Comparison of ENCODE assay signal across 8 mouse cellular contexts in the genomic region with DNA sequence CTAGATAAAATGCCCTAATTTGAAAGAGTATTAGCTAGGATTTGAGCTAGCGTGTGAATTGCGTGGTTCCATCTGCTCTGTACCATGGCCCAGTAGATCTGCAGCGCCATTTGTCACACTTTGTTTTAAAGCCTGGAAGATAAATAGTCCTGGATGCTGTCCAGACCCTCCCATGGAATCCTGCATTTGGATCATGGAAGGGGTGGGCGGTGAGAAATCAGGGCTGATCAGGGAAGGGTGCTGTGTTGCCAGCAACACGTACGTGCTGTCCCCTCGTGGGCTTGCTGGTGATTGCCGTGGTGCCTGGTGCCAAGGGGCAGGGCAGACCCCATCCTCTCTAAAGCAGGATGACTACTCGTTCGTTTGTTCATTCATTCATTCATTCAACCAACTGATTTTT. TPM values are rescaled to one million over a fixed set of nuclear protein-coding genes. Genes with fewer than 3 reads are reported as not detected.
A peak's percentile ranks its signal among the peaks of the same experiment; 100 is the strongest.
DNase-seq lines count a peak whose midpoint lies in the region; ATAC-seq lines count a peak whose summit lies in the region.

No protein-coding gene starts in this region.

- no peaks in the 10 kb centered on the region for H3K27me3 ChIP-seq in midbrain, embryonic 14.5 days (ENCODE audit: control insufficient read depth, insufficient read depth, low read length)
- H3K27me3 ChIP-seq in midbrain, embryonic 11.5 days (ENCODE audit: control insufficient read depth, insufficient read depth, low read length), result no peaks in the 10 kb centered on the region

- 81% methylated on average over 10 of the region's 10 CpGs for WGBS in midbrain, embryonic 14.5 days
- 87% methylated on average over 10 of the region's 10 CpGs for WGBS in midbrain, embryonic 11.5 days

- no peak overlapping the region for H3K27ac ChIP-seq in midbrain, embryonic 14.5 days (replicated peaks; ENCODE audit: low read depth, low read length)
- H3K27ac ChIP-seq in midbrain, embryonic 11.5 days (ENCODE audit: low read depth, low read length), result no peak overlapping the region

- ATAC-seq in midbrain, embryonic 14.5 days (ENCODE audit: low FRiP score, low TSS enrichment), result no peak; the same call in 1 of the 2 replicates
- no peak for ATAC-seq in midbrain, embryonic 11.5 days (ENCODE audit: low FRiP score)
- no peak for ATAC-seq in megakaryocyte progenitor cell, adult 5-6 weeks (replicated peaks; ENCODE audit: poor library complexity)

- H3K9ac ChIP-seq in midbrain, embryonic 14.5 days (replicated peaks; ENCODE audit: low read length), result no peak overlapping the region
- H3K9ac ChIP-seq in midbrain, embryonic 11.5 days (ENCODE audit: low read length), result no peak overlapping the region

- DNase-seq in midbrain, embryonic 14.5 days, result peak; percentile 61
- DNase-seq in midbrain, embryonic 11.5 days (ENCODE audit: low spot score, missing footprints), result no peak
- peak; percentile 50 to 64 for DNase-seq in frontal cortex, postnatal 14 days (ENCODE audit: low spot score in 2 of 2)
- peak; percentile 84 to 86 for DNase-seq in layer of hippocampus, adult 8-10 months (ENCODE audit: low spot score in 2 of 2)
- DNase-seq in lung, postnatal 14 days, result peak; percentile 61
- no peak for DNase-seq in adrenal gland, postnatal 10 days
- no peak for DNase-seq in adipocyte (ENCODE audit: low spot score)

- H3K9me3 ChIP-seq in midbrain, embryonic 14.5 days (ENCODE audit: control insufficient read depth, low read length), result no peaks in the 10 kb centered on the region
- H3K9me3 ChIP-seq in midbrain, embryonic 11.5 days (ENCODE audit: control insufficient read depth, low read length), result no peaks in the 10 kb centered on the region

- H3K36me3 ChIP-seq in midbrain, embryonic 14.5 days (ENCODE audit: control insufficient read depth, insufficient read depth, low read length), result no peaks in the 10 kb centered on the region
- no peaks in the 10 kb centered on the region for H3K36me3 ChIP-seq in midbrain, embryonic 11.5 days (ENCODE audit: control insufficient read depth, insufficient read depth, low read length)

- no peak overlapping the region for H3K4me2 ChIP-seq in midbrain, embryonic 14.5 days (ENCODE audit: low read length)
- H3K4me2 ChIP-seq in midbrain, embryonic 11.5 days, result no peak overlapping the region

- H3K4me3 ChIP-seq in midbrain, embryonic 14.5 days (replicated peaks; ENCODE audit: low read depth, low read length), result no peak overlapping the region
- H3K4me3 ChIP-seq in midbrain, embryonic 11.5 days (ENCODE audit: low read depth, low read length), result no peak overlapping the region

- H3K4me1 ChIP-seq in midbrain, embryonic 14.5 days (ENCODE audit: control insufficient read depth, insufficient read depth, low read length), result peaks cover 22% of the 10 kb centered on the region
- H3K4me1 ChIP-seq in midbrain, embryonic 11.5 days (ENCODE audit: control insufficient read depth, insufficient read depth, low read length), result peaks cover 14% of the 10 kb centered on the region

RNA-seq across cellular contexts. Expression of gene Igsf3, which starts 28.6 kb away (rescaled TPM):
- 62.0 and 77.8 TPM in 2 replicates for polyA plus RNA-seq in midbrain, embryonic 14.5 days (2014; fragmentation: Nextera tagmentation; extraction: Ambion mirVana)
- polyA plus RNA-seq in midbrain, embryonic 11.5 days (2014; fragmentation: Nextera tagmentation; extraction: Ambion mirVana), result 19.8 and 20.8 TPM in 2 replicates
- total RNA-seq in layer of hippocampus, adult 8-10 months (2022), result 10 to 100 TPM; 16.4 to 17.7 (median 16.9) TPM
- 10 to 100 TPM in 1 of 2 experiments, 1 to 10 TPM in 1; 8.1 to 10.1 TPM for total RNA-seq in adrenal gland, postnatal 10 days (2021)
- total RNA-seq in megakaryocyte progenitor cell, adult 5-6 weeks (2015), result 0.68 and 1.1 TPM in 2 replicates
- total RNA-seq in megakaryocyte progenitor cell, adult 5-6 weeks (2017), result 1.1 and 1.3 TPM in 2 replicates

Comparison
In these comparisons a context has a peak if more than half of its experiments do, and no peak if none do; other contexts are left out.
1. DNase-seq: peak in midbrain, embryonic 14.5 days (single experiment), frontal cortex, postnatal 14 days (2 of 2), layer of hippocampus, adult 8-10 months (2 of 2) and lung, postnatal 14 days (single experiment); none in midbrain, embryonic 11.5 days (single experiment), adrenal gland, postnatal 10 days (single experiment) and adipocyte (single experiment).